In the genomic region with DNA sequence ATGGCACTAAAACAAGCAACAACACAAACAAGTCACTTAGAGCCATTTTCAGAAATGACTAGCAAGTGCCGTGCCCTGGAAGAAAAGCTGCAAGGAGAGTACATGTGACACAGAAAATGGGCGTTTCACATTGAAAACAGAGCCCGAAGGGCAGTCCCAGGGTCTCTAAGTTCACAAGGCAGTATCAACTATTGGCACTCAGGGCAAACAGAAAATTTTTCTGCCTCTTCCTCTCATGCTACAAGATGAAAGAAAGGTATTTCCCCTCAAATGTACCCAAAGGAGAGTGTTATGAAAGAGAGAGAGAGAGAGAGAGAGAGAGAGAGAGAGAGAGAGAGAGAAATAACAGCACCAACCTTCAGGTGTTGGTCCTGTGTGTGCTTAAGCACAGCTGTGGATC, we compare ENCODE assay signal across 24 mouse cellular contexts. TPM values are rescaled to one million over a fixed set of nuclear protein-coding genes. Genes with fewer than 3 reads are reported as not detected.
DNase-seq lines count a peak whose midpoint lies in the region; ATAC-seq and TF ChIP-seq lines count a peak whose summit lies in the region.
"Had no signal": no experiment of that assay in that cellular context is flagged by ENCODE, and none has a peak within 500 bp of the region (broad histone marks: within the 10 kb centered on the region; RNA-seq: fewer than 3 reads in every experiment).

No protein-coding gene starts in this region.

- H3K4me1 ChIP-seq in CH12.LX (ENCODE audit: control insufficient read depth in 1 of 2, insufficient read depth in 2 of 2): peaks cover 0 to 13% of the 10 kb centered on the region in 2 experiments; a peak in 2 of 4 replicates
- no peaks in the 10 kb centered on the region for H3K4me1 ChIP-seq in forebrain, embryonic 13.5 days
- H3K4me1 ChIP-seq: forebrain, embryonic 15.5 days; heart, embryonic 12.5 days; hindbrain, embryonic 10.5 days had no signal

- dilution Hi-C loops in CH12.LX (cut with MboI; ENCODE audit: extremely low pct_ligation_motif_present, extremely low pct_unique_long_range_greater_than_20kb, low sequenced_read_pairs): no loop called here

- H3K4me3 ChIP-seq in CH12.LX (replicated peaks in 1 of 3; ENCODE audit: low read depth in 2 of 3, low read length in 2 of 3, poor library complexity in 1 of 3): no peak overlapping the region
- no peak overlapping the region for H3K4me3 ChIP-seq in forebrain, embryonic 13.5 days
- H3K4me3 ChIP-seq: forebrain, embryonic 15.5 days; heart, embryonic 12.5 days; hindbrain, embryonic 10.5 days had no signal

- no peak for TF ChIP-seq RAD21 in CH12.LX (IDR thresholded peaks at IDR 0.05; ENCODE audit: low read depth, low read length)

- no peak for ATAC-seq in forebrain, embryonic 13.5 days
- ATAC-seq: forebrain, embryonic 15.5 days; intestine, postnatal 0 days had no signal

- 74% methylated on average over 3 of the region's 3 CpGs for WGBS in forebrain, embryonic 13.5 days

- no peak for TF ChIP-seq CTCF in CH12.LX (conservative IDR thresholded peaks at IDR 0.05 in 1 of 2, IDR thresholded peaks at IDR 0.05 in 1 of 2; ENCODE audit: low read depth in 2 of 2, low read length in 2 of 2)

- no peak overlapping the region for H3K9ac ChIP-seq in CH12.LX (ENCODE audit: insufficient read depth, low read depth)
- no peak overlapping the region for H3K9ac ChIP-seq in forebrain, embryonic 13.5 days
- H3K9ac ChIP-seq: forebrain, embryonic 15.5 days; heart, embryonic 12.5 days; hindbrain, embryonic 14.5 days had no signal

- TF ChIP-seq EP300 in CH12.LX (IDR thresholded peaks at IDR 0.05; ENCODE audit: low read length): no peak

- TF ChIP-seq POLR2A in CH12.LX (IDR thresholded peaks at IDR 0.05; ENCODE audit: low read depth, low read length): no peak

- H3K27me3 ChIP-seq in CH12.LX (replicated peaks): no peaks in the 10 kb centered on the region
- H3K27me3 ChIP-seq in forebrain, embryonic 13.5 days: no peaks in the 10 kb centered on the region
- H3K27me3 ChIP-seq: forebrain, embryonic 15.5 days; heart, embryonic 12.5 days had no signal

- peak; percentile 3 for DNase-seq in thymus, postnatal 0 days (ENCODE audit: low spot score)
- no peak for DNase-seq in thymus, postnatal 10 days (ENCODE audit: low spot score in 2 of 2)
- DNase-seq in CH12.LX (ENCODE audit: extremely low read depth): peak; percentile 7
- peak; percentile 56 for DNase-seq in induced T-regulatory cell, adult 2 months (ENCODE audit: low read depth)
- no peak for DNase-seq in ovary, postnatal 36 days (ENCODE audit: low spot score)
- DNase-seq in adrenal gland, adult (ENCODE audit: inconsistent age in 2 of 2, low spot score in 1 of 2): no peak
- DNase-seq: adrenal gland, postnatal 14 days; cerebellum, adult 18-20 months; cerebellum, adult 9-11 months; cerebellum, postnatal 36 days; gastrocnemius, postnatal 25 days had no signal

- no peaks in the 10 kb centered on the region for H3K36me3 ChIP-seq in CH12.LX (replicated peaks in 1 of 2; ENCODE audit: control insufficient read depth in 1 of 2, insufficient read depth in 1 of 2, low read length in 1 of 2)
- H3K36me3 ChIP-seq in forebrain, embryonic 13.5 days (ENCODE audit: poor library complexity, severe bottlenecking): no peaks in the 10 kb centered on the region
- H3K36me3 ChIP-seq: forebrain, embryonic 15.5 days; heart, embryonic 12.5 days; hindbrain, embryonic 10.5 days had no signal

- H3K27ac ChIP-seq in CH12.LX (ENCODE audit: insufficient read depth, low read depth): no peak overlapping the region
- H3K27ac ChIP-seq in forebrain, embryonic 13.5 days: no peak overlapping the region
- H3K27ac ChIP-seq: forebrain, embryonic 15.5 days; hindbrain, embryonic 10.5 days; hindbrain, embryonic 14.5 days had no signal

- no peaks in the 10 kb centered on the region for H3K79me2 ChIP-seq in CH12.LX (replicated peaks; ENCODE audit: control insufficient read depth, extremely low read depth, insufficient read depth, poor library complexity, severe bottlenecking)

- in situ Hi-C loops in CH12.LX (cut with MboI; ENCODE audit: low pct_ligation_motif_present, low pct_unique_long_range_greater_than_20kb, low sequenced_read_pairs): loop anchor here (25.0 kb wide), 1 partner anchor 520 kb away; no protein-coding TSS in a partner anchor

- H3K4me2 ChIP-seq in CH12.LX (ENCODE audit: insufficient read depth, low read depth, poor library complexity, severe bottlenecking): no peak overlapping the region
- no peak overlapping the region for H3K4me2 ChIP-seq in forebrain, embryonic 13.5 days
- H3K4me2 ChIP-seq: forebrain, embryonic 15.5 days; heart, embryonic 12.5 days; hindbrain, embryonic 14.5 days had no signal

- H3K9me3 ChIP-seq in CH12.LX (replicated peaks; ENCODE audit: low read length): no peaks in the 10 kb centered on the region
- H3K9me3 ChIP-seq in forebrain, embryonic 13.5 days (replicated peaks): no peaks in the 10 kb centered on the region
- H3K9me3 ChIP-seq: forebrain, embryonic 15.5 days; heart, embryonic 12.5 days; hindbrain, embryonic 10.5 days had no signal

TF ChIP-seq in CH12.LX, 34 proteins besides CTCF, POLR2A, EP300 and RAD21:
- TF ChIP-seq GABPA (IDR thresholded peaks at IDR 0.05; ENCODE audit: insufficient replicate concordance, low read depth, low read length) (no peak), JUN (IDR thresholded peaks at IDR 0.05; ENCODE audit: insufficient read depth, low read depth, low read length) (no peak)

RNA-seq across cellular contexts. Expression of gene Xcl1, which starts 53.4 kb away (rescaled TPM):
- 26.4 and 28.4 TPM in 2 replicates for polyA plus RNA-seq in thymus, postnatal 0 days (2015; fragmentation: Nextera tagmentation; extraction: Ambion mirVana)
- 0.68 and 1.6 TPM in 2 replicates for total RNA-seq in CH12.LX (2012; rRNA removed)
- 1.5 TPM in 1 of 2 replicates, not detected in the other for total RNA-seq in CH12.LX (2014; rRNA removed)
- 0.46 TPM in 1 of 2 replicates, not detected in the other for polyA plus RNA-seq in CH12.LX (2012; ENCODE audit: insufficient read length, low read depth)
- polyA plus RNA-seq in forebrain, embryonic 13.5 days (2015; fragmentation: Nextera tagmentation; extraction: Ambion mirVana): not detected in 2 replicates
- total RNA-seq: adrenal gland, adult 18-20 months; adrenal gland, postnatal 14 days; ES-E14; gastrocnemius, postnatal 25 days; granulocyte monocyte progenitor cell, adult 5-6 weeks; heart, adult 8-10 months; heart, postnatal 25 days had no signal
- polyA plus RNA-seq: embryonic facial prominence, embryonic 14.5 days; forebrain, embryonic 15.5 days; frontal cortex, adult 2 months; heart, embryonic 12.5 days; hindbrain, embryonic 10.5 days; hindbrain, embryonic 14.5 days; intestine, postnatal 0 days had no signal

Comparison
In these comparisons a context has a peak if more than half of its experiments do, and no peak if none do; other contexts are left out.
1. DNase-seq: peak in thymus, postnatal 0 days (single experiment), CH12.LX (single experiment) and induced T-regulatory cell, adult 2 months (single experiment); none in thymus, postnatal 10 days (0 of 2), ovary, postnatal 36 days (single experiment) and adrenal gland, adult (0 of 2).
2. RNA of gene Xcl1, which starts 53.4 kb away (polyA plus RNA-seq): 26.4 to 28.4 TPM in thymus, postnatal 0 days; 0.46 TPM in CH12.LX and not detected in forebrain, embryonic 13.5 days; every median in the first group is over 10 times any median in the second.